Mouse (Mus musculus) liver, embryonic 15.5 days (tissue): ENCODE data around the gene Shisal2a. TPM values are rescaled to one million over a fixed set of nuclear protein-coding genes. Genes with fewer than 3 reads are reported as not detected.
"Not testable (repeated sequence)": the region's sequence is repeated elsewhere in the genome, so short reads cannot be mapped to it uniquely, and the experiment has no call there.

Source experiments
- ATAC-seq: fragments of 200-750 bp; cut with Nextera tagmentation; 2 replicates; pipeline ENCODE4 v1.8.0; 2017; ENCODE audit warnings: moderate number of reproducible peaks, mild to moderate bottlenecking, moderate library complexity; ENCODE audit not compliant: insufficient read depth
- H3K27ac ChIP-seq: fragments of 300-500 bp; sonication (generic); replicated peaks from 2 replicates; pipeline ENCODE4 v1.5.1; 2015; ENCODE audit warnings: mild to moderate bottlenecking, inconsistent platforms
- H3K27me3 ChIP-seq: fragments of 300-500 bp; sonication (generic); 2 replicates; pipeline ENCODE4 v1.6.1; 2015; ENCODE audit warnings: mild to moderate bottlenecking, inconsistent platforms
- H3K36me3 ChIP-seq: fragments of 300-500 bp; sonication (generic); replicated peaks from 2 replicates; pipeline ENCODE4 v1.6.1; 2015; ENCODE audit warnings: moderate library complexity, mild to moderate bottlenecking, inconsistent platforms
- H3K4me1 ChIP-seq: fragments of 300-500 bp; sonication (generic); replicated peaks from 2 replicates; pipeline ENCODE4 v1.6.1; 2015; ENCODE audit warnings: inconsistent platforms
- H3K4me2 ChIP-seq: fragments of 300-500 bp; sonication (generic); 2 replicates; pipeline ENCODE4 v1.6.1; 2015; ENCODE audit warnings: moderate library complexity, mild to moderate bottlenecking, inconsistent platforms
- H3K4me3 ChIP-seq: fragments of 300-500 bp; sonication (generic); replicated peaks from 2 replicates; pipeline ENCODE4 v1.5.1; 2015; ENCODE audit warnings: mild to moderate bottlenecking, inconsistent platforms
- H3K9ac ChIP-seq: fragments of 300-500 bp; sonication (generic); 2 replicates; pipeline ENCODE4 v1.6.1; 2015; ENCODE audit warnings: moderate library complexity, mild to moderate bottlenecking, inconsistent platforms
- H3K9me3 ChIP-seq: fragments of 300-500 bp; sonication (generic); replicated peaks from 2 replicates; pipeline ENCODE4 v1.6.1; 2016; ENCODE audit warnings: inconsistent platforms
- WGBS: fragments of 180-500 bp; shearing (Covaris S2); methylation state at CpG from one replicate; pipeline ENCODE4 v1.1.7; 2015; ENCODE audit warnings: mixed read lengths; ENCODE audit not compliant: insufficient replicate concordance; 5-methylcytosine and 5-hydroxymethylcytosine counted together
- polyA plus RNA-seq: library from polyadenylated mRNA; unstranded; fragments of >200 nt; fragmentation: Nextera tagmentation; extraction: Ambion mirVana; gene quantifications from 2 replicates; pipeline ENCODE4 v1.2.1, GENCODE M21; 2015

The Shisal2a gene
- polyA plus RNA-seq, 1 experiment from 2014 or later, result 0.26 TPM

GRCm38 (mm10) chr4:108353591-108353990 is 29.6 kb downstream of the Shisal2a start:
- H3K4me1 ChIP-seq, result peaks cover 32% of the 10 kb centered on the region
- H3K36me3 ChIP-seq, H3K27ac ChIP-seq, H3K9ac ChIP-seq, H3K4me2 ChIP-seq, H3K9me3 ChIP-seq, ATAC-seq, H3K4me3 ChIP-seq, H3K27me3 ChIP-seq: not testable (repeated sequence)

GRCm38 (mm10) chr4:108350819-108351218 is 32.3 kb downstream of the Shisal2a start:
- Histone ChIP-seq H3K4me2 (no peak overlapping the region), H3K4me1 (peaks cover 46% of the 10 kb centered on the region), H3K9me3 (no peaks in the 10 kb centered on the region), H3K4me3 (no peak overlapping the region), H3K27ac (peak overlapping the region; percentile 6; the same call in 1 of the 2 replicates), H3K27me3 (no peaks in the 10 kb centered on the region), H3K9ac (no peak overlapping the region), H3K36me3 (no peaks in the 10 kb centered on the region)
- ATAC-seq, result no peak
- 38% methylated on average over 8 of the region's 8 CpGs for WGBS

GRCm38 (mm10) chr4:108349836-108350547 is 33.2 kb downstream of the Shisal2a start:
- H3K36me3 ChIP-seq, result no peaks in the 10 kb centered on the region
- peak overlapping the region; percentile 64; the same call in 1 of the 2 replicates for H3K27ac ChIP-seq
- no peak overlapping the region for H3K4me3 ChIP-seq
- WGBS, result 14% methylated on average over 8 of the region's 8 CpGs
- no peaks in the 10 kb centered on the region for H3K27me3 ChIP-seq
- H3K9ac ChIP-seq, result no peak overlapping the region
- H3K4me2 ChIP-seq, result no peak overlapping the region
- peaks cover 42% of the 10 kb centered on the region for H3K4me1 ChIP-seq
- H3K9me3 ChIP-seq, result no peaks in the 10 kb centered on the region
- ATAC-seq, result no peak

GRCm38 (mm10) chr4:108349064-108349463 is 34.1 kb downstream of the Shisal2a start:
- 69% methylated on average over 3 of the region's 3 CpGs for WGBS
- Histone ChIP-seq H3K27me3 (no peaks in the 10 kb centered on the region), H3K27ac (peak overlapping the region; percentile 64), H3K4me3 (no peak overlapping the region), H3K36me3 (no peaks in the 10 kb centered on the region), H3K9ac (no peak overlapping the region), H3K9me3 (no peaks in the 10 kb centered on the region), H3K4me2 (no peak overlapping the region), H3K4me1 (peaks cover 39% of the 10 kb centered on the region)
- peak; percentile 19; the same call in 1 of the 2 replicates for ATAC-seq

- whole genome bisulfite sequencing, result 28% methylated on average over 5 of the region's 5 CpGs
- no peaks in the 10 kb centered on the region for H3K36me3 ChIP-seq
- H3K27ac ChIP-seq, result peak overlapping the region; percentile 53
- peak; percentile 23; the same call in 1 of the 2 replicates for ATAC-seq
- H3K4me1 ChIP-seq, result peaks cover 39% of the 10 kb centered on the region
- no peaks in the 10 kb centered on the region for H3K27me3 ChIP-seq
- H3K9ac ChIP-seq, result no peak overlapping the region
- H3K4me2 ChIP-seq, result no peak overlapping the region
- no peaks in the 10 kb centered on the region for H3K9me3 ChIP-seq
- H3K4me3 ChIP-seq, result no peak overlapping the region
Observed at GRCm38 (mm10) chr4:108348256-108348875, 34.8 kb downstream of the Shisal2a start.

GRCm38 (mm10) chr4:108347111-108347510 is 36.0 kb downstream of the Shisal2a start:
- no peak overlapping the region for H3K4me3 ChIP-seq
- no peak overlapping the region for H3K27ac ChIP-seq
- H3K27me3 ChIP-seq, result no peaks in the 10 kb centered on the region
- H3K9ac ChIP-seq, result no peak overlapping the region
- H3K36me3 ChIP-seq, result no peaks in the 10 kb centered on the region
- H3K9me3 ChIP-seq, result no peaks in the 10 kb centered on the region
- ATAC-seq, result no peak
- H3K4me2 ChIP-seq, result no peak overlapping the region
- peaks cover 39% of the 10 kb centered on the region for H3K4me1 ChIP-seq
- WGBS, result 51% methylated on average over 5 of the region's 5 CpGs

- WGBS, result 51% methylated on average over 5 of the region's 5 CpGs
- H3K4me2 ChIP-seq, result no peak overlapping the region
- no peaks in the 10 kb centered on the region for H3K9me3 ChIP-seq
- no peak overlapping the region for H3K27ac ChIP-seq
- no peak overlapping the region for H3K4me3 ChIP-seq
- no peak overlapping the region for H3K9ac ChIP-seq
- H3K36me3 ChIP-seq, result no peaks in the 10 kb centered on the region
- H3K27me3 ChIP-seq, result no peaks in the 10 kb centered on the region
- H3K4me1 ChIP-seq, result peaks cover 35% of the 10 kb centered on the region
- no peak for ATAC-seq
Observed at GRCm38 (mm10) chr4:108345826-108346225, 37.3 kb downstream of the Shisal2a start.

- Histone ChIP-seq H3K27ac (no peak overlapping the region), H3K9me3 (no peaks in the 10 kb centered on the region), H3K36me3 (0 out of 2 replicates have a peak, but pooled peaks cover 3% of the 10 kb centered on the region), H3K4me1 (peaks cover 23% of the 10 kb centered on the region), H3K27me3 (no peaks in the 10 kb centered on the region), H3K9ac (no peak overlapping the region), H3K4me3 (no peak overlapping the region), H3K4me2 (no peak overlapping the region)
- ATAC-seq, result no peak
- 49% methylated on average over 7 of the region's 7 CpGs for WGBS
Observed at GRCm38 (mm10) chr4:108344631-108345083, 38.5 kb downstream of the Shisal2a start.

- H3K4me3 ChIP-seq, result no peak overlapping the region
- H3K9ac ChIP-seq, result no peak overlapping the region
- H3K9me3 ChIP-seq, result no peaks in the 10 kb centered on the region
- H3K36me3 ChIP-seq, result peaks cover 19% of the 10 kb centered on the region; the same call in 1 of the 2 replicates
- no peak overlapping the region for H3K4me2 ChIP-seq
- H3K27ac ChIP-seq, result no peak overlapping the region
- no peaks in the 10 kb centered on the region for H3K27me3 ChIP-seq
- 19% methylated on average over 4 of the region's 4 CpGs for WGBS
- H3K4me1 ChIP-seq, result peaks cover 8% of the 10 kb centered on the region
- ATAC-seq, result no peak
Observed at GRCm38 (mm10) chr4:108339277-108339690, 43.9 kb downstream of the Shisal2a start.

- H3K27me3 ChIP-seq, result no peaks in the 10 kb centered on the region
- H3K4me3 ChIP-seq, result no peak overlapping the region
- peaks cover 8% of the 10 kb centered on the region for H3K4me1 ChIP-seq
- H3K9ac ChIP-seq, result no peak overlapping the region
- no peak overlapping the region for H3K27ac ChIP-seq
- 66% methylated on average over 10 of the region's 10 CpGs for WGBS
- peaks cover 22% of the 10 kb centered on the region for H3K36me3 ChIP-seq
- no peaks in the 10 kb centered on the region for H3K9me3 ChIP-seq
- no peak for ATAC-seq
- no peak overlapping the region for H3K4me2 ChIP-seq
Observed at GRCm38 (mm10) chr4:108338811-108339210, 44.3 kb downstream of the Shisal2a start.

GRCm38 (mm10) chr4:108338321-108338733 is 44.8 kb downstream of the Shisal2a start:
- no peaks in the 10 kb centered on the region for H3K27me3 ChIP-seq
- 0 out of 2 replicates have a peak, but pooled peaks have one; percentile 23 for ATAC-seq
- H3K4me2 ChIP-seq, result no peak overlapping the region
- 60% methylated on average over 9 of the region's 9 CpGs for WGBS
- no peak overlapping the region for H3K9ac ChIP-seq
- peaks cover 25% of the 10 kb centered on the region for H3K36me3 ChIP-seq
- H3K27ac ChIP-seq, result 0 out of 2 replicates have a peak overlapping the region, but pooled peaks have one; percentile 3
- H3K4me3 ChIP-seq, result no peak overlapping the region
- no peaks in the 10 kb centered on the region for H3K9me3 ChIP-seq
- H3K4me1 ChIP-seq, result peaks cover 8% of the 10 kb centered on the region
